Mouse (Mus musculus): ENCODE measurements around the gene Skp1a.
"Not testable (repeated sequence)": the region's sequence is repeated elsewhere in the genome, so short reads cannot be mapped to it uniquely, and the experiment has no call there.

Skp1a gene

DNA sequence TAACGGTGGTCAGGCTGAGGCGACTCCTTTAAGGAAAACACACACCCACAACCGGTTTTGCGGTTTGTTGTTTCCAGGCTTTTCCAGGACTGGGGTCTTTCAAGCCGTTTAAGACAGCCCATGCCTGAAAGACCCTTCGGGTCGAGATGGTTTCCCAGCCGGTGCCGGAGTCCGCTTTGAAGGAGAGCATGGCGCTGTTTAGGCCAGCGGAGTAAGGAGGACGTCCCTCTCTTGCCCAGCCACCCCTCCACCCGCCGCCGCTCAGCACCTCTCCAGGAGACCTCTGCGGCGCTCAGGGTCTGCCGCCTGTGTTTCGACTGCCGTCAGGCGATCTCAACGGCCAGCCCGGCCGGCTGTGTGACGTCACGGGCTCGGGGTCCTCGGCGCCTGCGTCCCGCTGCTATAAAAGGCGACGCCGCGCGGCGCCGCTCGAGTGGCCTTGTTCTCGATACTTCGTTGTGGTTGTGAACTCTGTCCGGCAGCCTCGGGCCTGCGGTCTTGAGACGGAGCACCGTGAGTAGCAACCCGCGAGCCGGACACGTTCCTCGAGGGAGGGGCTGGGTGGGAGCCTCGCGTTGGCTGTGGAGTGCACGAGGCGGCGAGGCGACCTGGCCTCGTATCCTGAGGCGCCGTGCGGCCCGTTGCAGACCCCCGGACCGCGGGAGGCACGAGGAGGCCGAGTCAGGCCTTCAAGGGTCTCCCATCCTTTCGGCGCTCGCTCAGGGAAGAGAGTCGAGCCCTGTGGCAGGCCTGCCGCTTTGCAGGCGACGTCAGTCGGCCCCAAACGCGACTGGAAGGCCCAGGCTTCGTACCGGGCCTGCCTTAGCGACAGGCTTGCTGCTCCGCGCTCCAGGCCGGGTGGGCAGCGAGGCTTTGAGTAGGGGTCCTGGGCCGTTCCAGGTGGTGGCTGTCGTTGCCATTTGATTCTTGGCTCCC, at the start of gene Skp1a:
Skp1a (plus strand) TSS at position 390 of the 936 bp plus-strand sequence.
- peak; percentile 90 for DNase-seq

DNA sequence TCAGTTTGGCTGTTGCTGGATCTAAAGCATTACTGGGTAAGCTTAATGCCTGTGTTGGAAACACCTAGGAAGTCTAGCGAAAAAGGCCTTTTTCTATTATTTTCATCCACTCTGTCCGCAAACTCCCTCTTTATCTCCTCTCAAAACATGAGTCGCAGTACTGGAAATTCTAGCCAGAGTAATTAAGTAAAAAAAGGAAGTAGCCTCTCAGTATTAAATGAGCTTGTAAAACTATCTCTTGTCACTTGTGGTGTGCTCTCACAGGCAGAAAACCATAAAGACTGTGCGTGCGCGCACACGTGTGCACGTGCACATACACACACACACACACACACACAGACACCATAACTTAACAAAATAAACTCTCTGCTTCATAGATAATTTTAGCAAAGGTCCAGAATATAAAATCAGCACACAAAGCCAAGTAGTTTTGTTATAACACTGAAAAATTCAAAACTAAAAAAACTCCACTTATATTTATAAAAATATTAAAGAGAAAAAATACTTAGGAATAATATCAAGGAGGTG, 35.2 kb upstream of the Skp1a start:
- DNase-seq, result not testable (repeated sequence)

DNA sequence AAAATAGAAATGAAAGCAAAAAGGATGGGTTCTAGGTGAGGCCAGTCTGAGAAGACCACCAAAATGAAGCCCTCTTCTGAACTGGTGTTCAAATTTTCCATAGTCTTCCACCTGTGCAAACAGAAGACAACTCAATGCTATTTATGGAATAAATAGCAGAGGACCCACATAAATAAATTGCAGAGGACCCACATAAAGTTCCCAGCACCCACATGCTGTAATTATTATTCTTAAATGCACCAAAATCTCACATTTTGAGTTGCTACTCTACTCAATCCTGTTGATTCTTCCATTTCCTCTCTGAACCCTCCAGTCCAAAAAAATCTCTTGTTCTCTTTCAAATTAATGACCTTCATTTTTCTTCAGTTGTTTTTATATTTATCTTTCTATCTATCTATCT, 17.9 kb upstream of the Skp1a start, which contains the start of gene Olfr1371:
Olfr1371 (minus strand) TSS at position 101 of the 400 bp plus-strand sequence.
- no peak for DNase-seq

DNA sequence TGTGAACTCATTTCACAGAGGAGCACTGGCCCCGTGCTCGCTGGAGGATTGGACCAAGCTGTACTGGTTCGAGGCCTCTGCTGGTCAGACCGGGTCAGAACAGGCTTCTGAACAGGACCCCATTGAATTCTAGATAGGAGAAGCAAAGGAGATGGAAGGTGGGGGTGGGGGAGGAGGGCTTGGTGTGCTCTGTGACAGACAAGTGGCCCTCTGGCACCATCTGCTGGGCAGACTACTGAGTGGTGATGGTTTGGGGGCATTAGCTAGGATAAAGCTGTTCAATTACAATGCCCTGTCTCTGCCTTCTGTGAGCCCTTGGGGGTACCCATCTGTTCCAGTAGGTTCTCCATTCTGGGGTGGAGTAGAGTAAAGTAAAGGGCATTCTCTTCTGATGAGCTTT, 11.5 kb upstream of the Skp1a start:
- peak; percentile 56 for DNase-seq

DNA sequence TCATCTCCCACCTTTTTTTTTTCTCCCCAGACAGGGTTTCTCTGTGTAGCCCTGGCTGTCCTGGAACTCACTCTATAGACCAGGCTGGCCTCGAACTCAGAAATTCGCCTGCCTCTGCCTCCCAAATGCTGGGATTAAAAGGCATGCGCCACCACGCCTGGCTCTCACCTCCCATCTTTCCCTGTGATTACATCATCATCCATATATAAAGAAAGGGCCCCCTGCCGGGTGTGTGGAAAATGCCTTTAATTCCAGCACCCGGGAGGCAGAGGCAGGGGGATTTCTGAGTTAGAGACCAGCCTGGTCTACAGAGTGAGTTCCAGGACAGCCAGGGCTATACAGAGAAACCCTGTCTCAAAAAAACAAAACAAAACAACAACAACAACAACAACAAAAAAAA, 9.9 kb upstream of the Skp1a start:
- not testable (repeated sequence) for DNase-seq

DNA sequence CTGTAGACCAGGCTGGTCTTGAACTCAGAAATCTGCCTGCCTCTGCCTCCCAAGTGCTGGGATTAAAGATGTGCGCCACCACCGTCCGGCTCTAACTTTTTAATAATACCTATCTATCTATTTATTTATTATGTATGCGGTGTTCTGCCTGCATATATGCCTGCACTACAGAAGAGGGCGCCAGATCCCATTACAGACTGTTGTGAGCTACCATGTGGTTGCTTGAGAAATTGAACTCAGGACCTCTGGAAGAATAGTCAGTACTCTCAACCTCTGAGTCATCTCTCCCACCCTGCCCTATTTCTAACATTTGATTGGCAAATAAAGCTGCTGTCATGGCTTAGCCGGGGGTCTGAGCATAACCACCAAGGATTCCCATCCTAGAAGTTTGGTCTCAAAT, 8.9 kb upstream of the Skp1a start:
- no peak for DNase-seq

DNA sequence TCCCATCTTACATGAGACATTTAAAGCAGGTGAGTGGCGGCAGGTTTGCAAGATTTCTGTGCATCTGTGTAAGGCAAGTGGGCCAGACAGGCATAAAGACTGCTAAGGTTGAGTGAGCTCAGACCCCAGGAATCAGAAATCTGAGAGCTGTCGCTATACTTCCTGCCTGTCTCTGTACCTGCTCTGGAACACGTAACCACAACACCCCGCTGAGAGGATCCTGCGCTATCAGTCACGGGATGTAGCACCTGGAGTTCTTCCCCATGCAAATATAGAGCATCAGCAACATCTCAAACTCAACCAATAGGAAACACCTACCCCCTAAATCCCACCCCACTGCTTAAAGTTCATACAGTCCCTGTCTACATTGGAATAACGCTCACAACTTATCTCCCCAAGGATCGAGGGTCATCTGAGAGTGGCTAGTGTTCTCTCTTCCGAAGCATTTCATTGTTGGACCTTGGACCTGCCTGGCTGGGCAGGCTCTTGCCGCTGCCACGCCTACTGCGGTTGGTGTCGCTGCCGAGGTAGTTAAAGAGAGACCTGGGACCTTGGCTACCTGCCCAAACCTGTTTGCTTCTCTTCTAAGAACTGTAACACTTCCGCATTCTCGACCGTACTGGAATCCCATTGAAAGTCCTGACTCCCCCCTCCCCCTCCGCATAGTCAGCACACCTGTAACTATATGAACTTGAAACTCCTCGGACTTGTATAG, 7.7 kb upstream of the Skp1a start:
- DNase-seq, result no peak

GRCm38 (mm10) chr11:52225986-52226599, 5.7 kb upstream of the Skp1a start:
- no peak for DNase-seq

GRCm38 (mm10) chr11:52227053-52227452, 4.7 kb upstream of the Skp1a start:
- no peak for DNase-seq

DNA sequence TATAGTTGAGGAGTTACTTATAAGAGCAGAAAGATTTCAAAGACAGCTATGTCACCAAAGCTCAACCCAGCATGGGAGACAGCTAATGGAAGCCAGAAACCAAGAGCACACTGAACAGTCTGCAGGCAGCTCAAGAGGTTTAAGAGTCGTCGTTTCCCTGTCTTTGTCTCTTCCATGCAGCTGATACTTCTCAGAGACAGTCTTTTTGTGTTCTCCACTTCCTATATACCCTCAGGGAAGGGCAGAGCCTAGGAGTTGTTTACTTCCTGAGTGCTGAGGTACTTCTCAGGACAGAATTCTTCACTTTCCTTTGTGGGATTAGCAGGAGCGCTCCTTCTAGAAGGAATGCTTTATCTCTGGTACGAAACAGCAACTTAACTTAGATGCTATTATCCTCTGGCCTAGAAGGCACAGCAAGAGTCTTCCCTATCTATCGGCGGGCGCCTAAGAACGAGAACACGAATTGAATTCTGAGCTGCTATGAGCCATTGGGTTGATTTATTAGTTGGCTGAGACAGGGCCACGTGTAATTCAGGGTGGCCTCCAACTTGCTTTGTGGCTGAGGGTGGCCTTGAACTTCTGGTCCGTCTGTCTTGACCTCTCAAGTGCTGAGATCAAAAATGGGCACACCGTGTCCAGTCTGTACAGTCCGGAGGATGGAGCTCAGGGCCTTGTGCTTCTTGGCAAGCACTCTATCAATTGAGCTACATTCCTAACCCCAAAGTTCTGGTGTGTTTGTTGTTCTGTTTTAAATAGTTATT, 4.1 kb upstream of the Skp1a start:
- no peak for DNase-seq

- DNase-seq, result no peak
These were observed 2.9 kb upstream of the Skp1a start for GRCm38 (mm10) chr11:52228722-52229448.

DNA sequence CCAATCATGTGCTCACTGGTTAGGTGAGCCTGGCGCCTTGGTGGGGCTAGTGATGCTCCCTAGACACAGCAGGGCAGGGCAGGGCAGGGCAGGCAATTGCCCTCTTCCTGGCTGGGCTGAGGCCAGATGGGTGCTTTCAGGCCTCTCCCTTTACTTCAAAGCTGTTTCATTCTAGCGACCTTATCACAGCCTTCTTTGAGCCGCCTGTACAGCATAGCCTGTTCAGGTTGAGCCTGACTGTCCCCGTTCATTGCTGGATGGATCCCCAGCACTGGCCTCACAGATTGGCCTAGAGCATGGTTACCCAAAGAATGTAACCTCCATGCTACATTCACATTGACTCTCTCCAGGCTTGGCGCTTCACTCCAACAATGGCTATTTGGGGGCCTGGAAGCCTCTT, 1.1 kb upstream of the Skp1a start:
- no peak for DNase-seq

DNA sequence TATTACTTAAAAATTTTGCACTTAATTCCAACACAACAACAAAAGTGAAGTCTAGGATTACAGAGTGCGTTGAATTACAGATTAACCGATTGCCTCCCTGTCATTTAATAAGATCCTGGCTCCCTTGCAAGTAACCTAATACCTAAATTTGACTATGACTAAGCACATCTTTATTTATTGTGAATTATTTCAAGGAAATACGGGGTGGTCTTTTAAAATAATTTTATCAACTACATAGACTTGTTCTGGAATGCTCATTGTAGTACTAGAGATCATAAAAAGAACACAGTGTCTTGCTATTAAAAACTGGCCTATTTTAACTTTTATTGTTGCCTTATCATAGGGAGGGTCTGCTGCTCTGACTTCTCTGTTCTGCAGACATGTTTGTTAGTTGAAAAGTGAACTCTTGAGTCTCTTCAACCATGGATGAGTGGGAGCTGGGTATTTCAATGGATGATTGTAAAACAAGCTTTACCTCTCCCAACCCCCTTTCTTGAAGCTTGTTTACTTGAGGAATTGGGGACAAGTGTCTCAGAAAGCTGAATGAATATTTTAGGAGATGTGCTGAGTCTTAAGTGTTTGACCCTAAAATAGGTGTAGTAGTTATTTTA, 1.4 kb downstream of the Skp1a start:
- no peak for DNase-seq

GRCm38 (mm10) chr11:52233906-52234305, 2.1 kb downstream of the Skp1a start:
- no peak for DNase-seq

DNA sequence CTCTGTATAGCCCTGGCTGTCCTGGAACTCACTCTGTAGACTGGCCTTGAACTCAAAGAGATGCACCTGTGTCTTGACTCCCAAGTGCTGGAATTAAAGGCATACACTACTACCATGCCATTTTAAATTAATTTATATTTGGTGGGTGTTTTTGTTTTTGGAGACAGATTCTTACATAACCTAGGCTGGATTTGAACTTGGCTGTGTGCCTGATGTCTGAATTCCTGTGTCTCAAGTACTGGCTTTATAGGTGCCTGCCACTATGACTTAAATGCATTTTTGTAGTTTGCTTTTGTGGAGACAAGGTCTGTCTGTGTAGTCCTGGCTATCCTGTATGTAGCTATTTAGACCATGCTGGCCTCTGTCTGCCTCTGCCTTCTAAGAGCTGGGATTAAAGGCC, 2.7 kb downstream of the Skp1a start:
- no peak for DNase-seq

DNA sequence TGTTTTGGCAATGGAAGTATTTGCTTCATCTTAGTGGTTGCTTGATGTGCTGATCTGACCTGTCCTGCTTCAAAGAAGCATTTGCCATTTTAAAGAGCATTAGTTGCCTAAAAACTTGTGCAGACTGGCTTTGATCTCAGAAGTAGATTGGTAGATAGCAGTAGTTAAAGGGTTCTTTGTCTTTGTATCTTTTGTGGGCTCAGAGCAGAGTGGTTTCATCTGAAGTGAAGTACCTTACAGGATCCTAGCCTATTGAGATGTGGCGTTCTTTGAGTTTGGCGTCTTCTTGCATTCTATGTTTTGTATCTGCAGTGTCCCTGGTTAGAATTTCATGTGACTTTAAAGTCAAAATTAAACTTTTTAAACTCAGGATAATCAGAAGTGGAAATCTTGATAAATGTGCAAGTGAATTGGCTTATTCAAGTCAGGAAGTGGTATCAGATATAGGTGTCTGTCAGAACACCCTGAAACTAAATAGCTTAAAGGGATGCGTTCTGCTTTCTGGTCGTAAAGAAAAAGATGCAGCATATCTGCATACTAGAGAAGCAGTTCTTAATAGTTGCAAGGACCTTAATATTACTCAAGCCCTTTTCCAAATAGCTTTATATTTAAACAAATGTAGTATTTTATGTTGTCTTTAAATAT, 9.2 kb downstream of the Skp1a start:
- no peak for DNase-seq

- DNase-seq, result no peak
These were observed 17.7 kb downstream of the Skp1a start for GRCm38 (mm10) chr11:52249452-52249851.

DNA sequence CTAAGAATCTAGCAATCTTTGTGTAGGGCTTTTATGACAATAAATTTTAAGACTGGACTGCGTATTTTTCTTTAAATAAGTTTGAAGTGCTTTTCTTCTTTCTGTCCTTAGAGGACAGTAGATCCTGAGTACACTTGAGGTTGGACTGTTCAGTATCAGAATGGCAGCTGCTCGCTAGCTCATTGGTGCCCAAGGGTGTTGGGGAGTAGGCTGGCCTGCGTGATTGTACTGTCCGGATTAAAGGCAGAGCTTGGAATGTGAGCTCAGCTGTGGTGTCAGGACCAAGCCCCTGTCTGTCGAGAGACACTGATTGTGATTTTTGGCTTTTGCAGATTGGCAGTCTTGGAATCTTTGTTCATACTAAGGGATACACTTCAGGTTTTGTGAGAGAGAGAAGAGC, 20.0 kb downstream of the Skp1a start:
- DNase-seq, result no peak

DNA sequence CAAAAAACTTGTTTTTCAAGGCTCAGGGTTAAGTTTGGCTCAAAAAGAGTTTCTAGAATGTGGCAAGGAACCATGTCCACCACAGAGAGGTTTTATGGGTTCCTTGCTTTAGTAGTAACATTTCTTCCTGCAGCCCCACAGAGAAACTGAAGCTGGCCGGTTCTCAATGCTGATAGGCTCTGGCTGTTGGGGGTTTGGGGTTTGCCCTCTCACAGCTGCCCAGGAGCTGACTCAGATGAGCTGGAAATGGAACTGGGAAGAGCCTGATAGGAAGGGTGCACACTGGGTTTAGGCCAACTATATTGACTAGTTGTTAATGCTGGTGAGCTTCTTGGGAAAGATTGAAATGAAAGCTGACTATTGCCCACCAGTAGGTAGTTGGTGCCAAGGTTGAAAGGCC, 20.9 kb downstream of the Skp1a start:
- DNase-seq, result no peak

DNA sequence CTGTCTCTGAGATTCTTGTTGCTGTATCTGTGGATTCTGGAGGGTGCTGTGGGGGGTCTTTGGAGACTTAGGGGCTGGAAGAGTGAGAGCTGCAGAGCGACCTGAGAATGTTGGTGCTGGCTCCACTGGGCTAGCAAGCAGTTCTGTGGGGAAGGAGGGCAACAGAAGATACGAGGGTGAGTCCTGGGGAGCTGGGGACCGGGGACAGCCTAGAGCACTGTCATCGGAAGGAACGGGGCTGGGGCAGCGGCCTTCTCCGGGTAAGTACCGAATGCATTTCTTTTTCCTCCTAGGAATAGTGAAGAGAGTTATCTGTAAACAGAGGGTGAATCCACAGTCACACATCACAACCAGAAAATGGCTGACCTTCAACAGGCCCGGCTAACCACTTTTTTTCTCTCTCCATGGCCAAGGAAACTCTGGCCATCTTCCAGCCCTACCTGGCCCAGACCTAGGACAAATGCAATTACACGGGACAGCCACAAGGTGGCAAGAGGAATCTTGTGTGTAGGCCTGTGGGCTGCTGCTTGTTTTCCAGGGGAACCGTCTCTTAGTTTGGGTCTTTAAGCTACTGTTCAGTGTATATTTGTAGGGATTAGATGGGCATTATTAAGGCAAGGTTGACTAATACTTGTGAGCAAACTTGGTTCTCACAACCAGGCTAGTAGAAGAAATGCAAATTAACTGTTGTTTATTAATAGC, 22.0 kb downstream of the Skp1a start:
- peak; percentile 89 for DNase-seq
